Mouse (Mus musculus) T-helper 2 cell (primary cell): ENCODE results near the gene Dph6.
"Not testable (repeated sequence)": the region's sequence is repeated elsewhere in the genome, so short reads cannot be mapped to it uniquely, and the experiment has no call there.

Experiments
- in situ Hi-C: fragments of 300-600 bp; cut with MboI, MseI; formaldehyde crosslinking; loops from one replicate; pipeline ENCODE4 v1.15.1; 2025; ENCODE audit warnings: high pct_unique_total_duplicates

Gene Dph6

DNA sequence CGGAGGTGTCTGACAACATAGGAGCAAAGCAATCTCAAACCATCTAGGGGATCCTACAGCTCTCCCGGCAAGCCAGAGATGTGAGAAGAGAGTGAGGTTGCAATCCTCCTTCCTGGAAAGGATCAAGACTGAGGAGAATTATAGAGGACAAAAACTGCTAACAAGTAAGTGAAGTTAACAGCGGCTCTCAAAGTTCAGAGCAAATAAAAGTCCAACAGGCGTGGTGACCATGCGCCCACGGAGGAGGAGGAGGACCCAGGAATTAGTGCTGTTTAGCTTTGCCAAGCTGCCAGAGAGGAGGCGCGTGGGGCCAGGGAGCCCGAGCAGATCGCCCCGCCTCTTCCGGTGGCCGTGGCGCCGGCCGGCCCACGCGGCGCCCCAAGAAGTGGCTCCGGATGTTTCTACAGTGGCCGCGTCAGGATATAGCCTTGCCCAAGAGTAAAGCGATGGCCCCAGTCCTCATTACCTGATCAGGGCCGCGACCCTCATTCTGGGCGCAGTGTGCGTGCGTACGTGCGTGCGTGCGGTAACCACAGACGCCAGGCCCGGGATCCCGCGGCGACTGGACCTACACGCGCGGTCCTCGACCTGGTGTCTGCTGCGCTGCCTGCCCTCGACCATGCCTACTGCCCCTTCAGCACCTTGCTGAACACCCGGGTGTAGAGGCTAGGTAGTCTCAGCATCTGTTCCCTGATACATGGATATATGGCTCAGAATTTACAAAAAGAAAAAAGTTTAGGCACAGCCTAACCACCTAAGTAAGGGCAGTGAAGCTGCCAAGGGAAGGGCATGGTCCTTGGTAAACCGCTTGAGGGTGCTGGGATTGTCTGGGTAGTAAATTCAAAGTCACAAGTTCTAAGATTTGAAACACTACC, at the start of gene Dph6:
Gene Dph6 (minus strand): TSS at position 600 of the 875 bp plus-strand sequence.
- in situ Hi-C loops = loop anchor here (25.0 kb wide), 1 partner anchor 933 kb away; the partner anchor contains the start of gene BC052040

DNA sequence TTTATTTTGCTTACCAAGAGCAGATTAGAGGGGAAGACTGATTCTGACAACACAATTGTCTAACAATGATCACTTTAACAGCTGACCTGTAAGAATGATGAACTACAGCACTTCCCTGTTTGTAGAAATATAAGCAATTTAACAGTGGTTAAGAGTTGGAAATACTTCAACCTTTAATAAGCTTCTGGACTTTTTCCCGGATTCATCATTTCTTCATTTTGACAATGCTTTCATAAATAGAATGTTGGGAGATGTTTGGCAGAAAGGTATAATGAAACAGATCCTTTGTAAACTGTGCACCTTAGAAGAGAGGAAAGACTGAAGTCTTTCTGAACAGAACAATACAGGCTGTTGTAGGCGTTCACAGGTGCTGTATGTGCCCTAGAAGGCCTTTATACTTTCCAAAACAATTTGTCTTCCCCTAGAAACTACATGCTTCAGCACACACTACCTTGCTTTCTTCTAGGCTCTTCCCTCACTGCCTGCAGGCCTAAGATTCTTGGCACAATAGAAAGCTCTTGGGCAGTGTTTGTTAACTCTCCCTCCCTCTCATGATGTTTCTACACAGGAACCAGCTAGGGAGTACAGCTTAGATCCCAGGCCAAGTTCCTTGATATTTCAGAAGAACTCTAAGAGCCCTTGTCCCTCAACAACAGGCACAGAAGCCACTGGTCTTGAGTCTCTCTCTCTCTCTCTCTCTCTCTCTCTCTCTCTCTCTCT, 46.4 kb upstream of the Dph6 start:
- in situ Hi-C loops = no loop called here

DNA sequence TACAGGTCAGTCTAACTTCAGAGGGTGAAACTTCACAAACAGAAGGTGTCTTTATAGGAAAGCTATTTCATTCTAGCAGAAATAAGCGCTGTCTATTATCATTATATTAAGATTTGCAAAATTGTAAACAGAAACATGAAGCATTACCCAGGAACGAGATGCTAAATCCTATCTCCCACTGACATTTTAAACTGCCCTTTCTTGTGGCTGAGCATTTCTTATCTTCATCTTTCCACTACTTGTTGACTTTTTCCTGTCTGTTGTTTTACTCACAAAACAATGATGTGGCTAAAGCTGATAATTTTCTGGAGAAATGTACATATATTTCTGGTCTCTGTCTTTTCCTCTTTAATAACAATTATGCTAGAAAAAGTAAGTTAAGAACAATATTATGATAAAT, 36.8 kb upstream of the Dph6 start:
- in situ Hi-C loops = no loop called here

DNA sequence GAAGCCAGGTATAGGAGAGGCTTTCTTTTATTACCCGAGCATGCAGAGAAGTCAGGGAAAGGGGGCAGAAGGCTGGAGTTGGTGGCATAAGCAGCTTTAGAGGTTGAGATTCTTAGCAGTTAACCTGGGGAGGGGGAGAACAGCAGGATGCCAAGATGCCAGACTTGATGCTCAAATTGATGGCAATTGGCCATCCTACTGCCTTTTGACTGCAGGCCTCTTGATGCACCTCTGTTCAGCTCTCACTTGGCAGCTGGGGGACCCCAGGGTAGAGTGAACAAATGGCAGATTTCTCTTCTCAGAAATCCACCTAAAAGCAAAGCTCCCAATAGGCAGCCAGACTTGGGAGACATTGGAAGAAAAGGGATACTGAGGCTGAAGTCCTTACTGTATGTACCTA, 32.7 kb upstream of the Dph6 start:
- in situ Hi-C loops = loop anchor here (5.0 kb wide), 1 partner anchor 380 kb away; no protein-coding TSS in a partner anchor

DNA sequence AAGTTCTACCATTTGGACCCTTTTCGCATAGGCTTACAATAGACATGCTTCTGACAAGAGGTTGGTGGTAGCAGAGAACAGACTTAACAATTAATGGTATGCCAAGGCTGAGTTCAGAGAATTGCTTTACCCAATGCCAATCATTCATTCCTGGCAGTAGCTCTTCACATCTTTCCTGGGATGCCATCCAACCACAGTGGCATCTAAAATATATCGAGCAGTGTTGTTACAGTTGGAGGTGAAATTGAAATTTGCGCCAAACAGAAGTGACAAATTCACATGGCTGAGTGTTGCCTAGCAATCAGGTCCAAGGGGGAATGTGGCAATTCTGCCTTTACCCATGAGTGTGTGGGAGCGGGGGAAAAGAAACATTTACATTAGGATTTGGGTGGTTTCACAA, 32.3 kb upstream of the Dph6 start:
- in situ Hi-C loops = loop anchor here (5.0 kb wide), 1 partner anchor 380 kb away; no protein-coding TSS in a partner anchor

DNA sequence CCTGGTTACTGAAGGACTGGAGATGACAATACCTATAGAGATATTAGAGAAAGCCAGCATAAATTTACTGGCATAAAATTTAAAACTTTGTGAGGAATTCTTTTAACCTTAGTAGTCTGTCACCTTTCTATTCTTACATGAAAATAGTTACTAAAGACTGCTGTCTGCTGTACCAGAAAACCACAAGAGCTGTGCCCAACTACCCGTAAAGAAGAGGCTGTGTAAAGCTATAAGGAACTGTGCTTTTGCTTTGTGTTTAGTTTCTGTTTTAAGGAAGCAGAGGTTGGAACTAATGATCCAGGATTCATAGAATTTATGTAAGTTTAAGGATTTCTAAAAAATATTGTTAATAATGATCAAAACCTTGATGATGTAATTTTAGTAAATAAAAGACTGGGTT, 19.1 kb upstream of the Dph6 start:
- in situ Hi-C loops = loop anchor here (25.0 kb wide), 1 partner anchor 913 kb away; the partner anchor contains the start of gene BC052040

DNA sequence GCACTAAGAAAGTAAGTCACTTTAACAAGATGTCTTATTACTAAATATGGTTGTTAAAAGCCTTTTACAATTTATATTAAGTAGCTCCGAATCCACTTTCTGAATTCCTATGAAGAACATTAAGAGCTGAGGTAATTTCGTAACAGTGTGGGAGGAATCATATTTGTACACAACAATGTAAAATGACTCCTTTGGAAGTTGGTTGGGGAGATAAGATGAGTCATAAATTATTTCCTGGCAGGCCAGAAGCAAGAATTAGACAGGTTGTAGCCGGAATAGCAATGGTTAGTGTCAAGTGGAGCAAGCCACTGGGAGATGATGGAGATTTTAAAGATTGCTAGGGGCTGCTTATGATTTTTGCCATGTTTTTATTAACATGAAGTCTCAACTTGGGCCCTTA, 16.2 kb upstream of the Dph6 start:
- in situ Hi-C loops = loop anchor here (25.0 kb wide), 1 partner anchor 916 kb away; the partner anchor contains the start of gene BC052040

DNA sequence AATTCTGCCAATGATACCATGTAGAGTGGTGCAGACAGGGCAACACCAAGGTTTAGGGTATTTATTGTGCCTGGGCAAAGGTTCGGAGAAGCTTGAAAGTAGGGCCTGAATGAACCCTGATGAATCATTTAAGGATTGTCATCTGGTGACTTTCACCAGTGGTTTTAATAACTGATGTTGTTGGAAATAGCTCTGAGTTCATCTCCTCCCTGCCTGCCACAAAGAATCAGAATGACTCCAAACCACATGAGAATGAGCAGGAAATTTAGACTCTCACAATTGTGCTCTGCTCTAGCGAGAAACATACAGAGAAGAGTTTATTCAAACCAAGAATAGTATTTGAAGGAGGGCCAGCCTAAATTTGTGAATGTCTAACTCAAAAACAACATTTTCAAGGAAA, 4.2 kb upstream of the Dph6 start:
- in situ Hi-C loops = loop anchor here (25.0 kb wide), 1 partner anchor 928 kb away; the partner anchor contains the start of gene BC052040

DNA sequence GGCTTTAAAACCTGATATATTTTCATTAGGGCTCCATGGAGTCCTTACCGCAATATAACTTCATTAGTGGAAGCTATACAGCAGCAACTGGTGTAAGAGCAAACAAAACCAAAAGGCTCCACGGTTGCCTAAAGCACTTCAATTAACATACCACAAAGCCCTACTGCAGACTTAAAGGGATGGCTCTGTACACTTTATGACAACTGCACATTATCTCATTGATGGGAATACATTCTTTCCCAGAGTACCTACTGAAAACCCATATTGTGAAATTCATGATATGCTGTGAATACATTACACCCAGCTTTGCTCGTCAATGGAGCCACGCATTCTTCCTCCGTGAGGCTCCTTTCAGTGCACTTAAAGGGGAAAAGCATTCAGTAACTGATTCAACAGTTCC, 8.5 kb downstream of the Dph6 start:
- in situ Hi-C loops = no loop called here

DNA sequence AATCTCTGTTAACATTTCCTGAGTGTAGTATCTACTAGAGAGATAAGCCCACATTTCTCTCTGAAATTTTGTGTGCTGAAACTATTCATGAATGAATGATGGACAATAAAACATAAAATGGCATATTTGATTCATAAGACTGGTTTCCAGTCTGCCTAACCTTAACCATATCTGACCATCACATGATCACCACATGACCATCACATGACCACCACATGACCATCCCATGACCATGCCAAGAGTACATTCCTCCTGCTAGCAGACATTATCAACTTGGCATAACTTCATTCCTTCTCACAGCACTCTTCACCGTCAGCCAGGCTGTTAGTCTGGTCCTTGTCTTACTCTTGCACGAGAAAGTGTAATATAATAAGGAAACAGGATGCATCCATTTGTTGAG, 10.9 kb downstream of the Dph6 start:
- in situ Hi-C loops = no loop called here

DNA sequence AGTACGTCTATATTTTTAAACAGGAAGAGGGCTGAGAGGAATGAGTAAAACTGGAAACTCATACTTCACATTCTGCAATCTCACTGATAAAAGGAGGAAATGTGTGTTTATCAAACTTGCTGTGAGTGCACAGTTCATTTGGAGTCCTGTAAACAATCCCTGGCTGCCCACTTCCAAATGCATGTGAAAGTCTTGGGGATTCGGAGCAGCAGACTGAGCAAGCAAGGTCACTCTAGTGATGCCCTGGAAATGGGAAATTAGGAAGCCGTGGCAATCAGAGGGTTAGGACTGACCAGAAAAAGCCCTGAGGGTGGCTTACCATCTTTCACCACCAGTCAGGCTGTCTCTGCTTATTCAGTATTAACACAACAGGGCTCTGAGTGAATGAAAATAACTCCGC, 30.1 kb downstream of the Dph6 start:
- in situ Hi-C loops = no loop called here

DNA sequence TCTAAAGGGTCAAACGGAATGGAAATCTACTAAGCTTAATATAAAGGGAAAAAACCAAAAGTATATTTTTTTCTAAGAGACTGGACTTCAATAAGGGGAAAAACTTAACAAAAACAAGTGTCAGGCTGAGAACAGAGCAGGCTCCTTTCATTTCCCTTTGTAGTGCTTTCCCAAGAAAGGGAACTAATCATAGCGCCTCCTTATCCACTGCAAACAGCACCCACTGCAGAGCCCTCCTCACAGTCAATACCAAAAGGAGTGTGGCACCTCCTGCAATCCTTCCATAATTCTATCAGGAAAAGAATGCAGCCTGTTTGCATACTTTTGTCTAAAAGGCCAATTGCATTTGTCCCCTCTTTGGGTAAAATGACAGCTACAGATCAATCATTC, 32.2 kb downstream of the Dph6 start:
- in situ Hi-C loops = no loop called here

DNA sequence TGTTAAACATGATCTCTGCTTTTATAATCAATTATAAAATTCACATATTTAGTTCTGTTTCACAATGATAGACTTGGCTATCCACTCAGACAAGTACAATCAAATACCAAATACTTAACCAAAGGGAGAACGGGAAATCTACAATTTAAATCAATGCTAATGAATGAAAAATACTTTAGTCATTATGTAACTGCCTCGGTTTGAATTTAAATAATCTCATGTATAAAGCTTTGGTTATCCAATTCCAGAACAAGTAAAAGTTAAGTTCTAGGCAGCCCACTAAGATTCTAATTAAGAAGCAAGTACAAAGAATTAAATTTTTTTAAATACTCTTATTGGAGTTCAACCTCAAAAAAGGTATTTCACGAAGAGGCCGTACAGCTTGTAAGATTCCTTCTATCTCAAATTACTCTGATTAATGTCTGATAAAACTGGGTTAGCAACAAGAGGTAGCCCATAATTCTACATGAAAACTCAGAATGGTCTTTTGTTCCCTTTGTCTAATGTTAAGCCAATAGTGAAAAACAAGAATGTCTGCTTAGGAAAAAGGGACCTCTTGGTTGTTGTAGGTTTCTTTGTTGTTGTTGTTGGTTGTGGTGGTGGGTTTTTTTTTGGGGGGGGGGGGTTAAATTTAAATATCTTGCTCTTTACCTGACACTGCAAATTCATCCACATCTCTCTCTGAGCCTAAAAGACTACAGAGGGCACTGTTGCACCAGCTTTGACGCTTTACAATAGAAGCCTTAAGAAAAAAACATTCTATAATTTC, 32.8 kb downstream of the Dph6 start:
- in situ Hi-C loops = no loop called here

DNA sequence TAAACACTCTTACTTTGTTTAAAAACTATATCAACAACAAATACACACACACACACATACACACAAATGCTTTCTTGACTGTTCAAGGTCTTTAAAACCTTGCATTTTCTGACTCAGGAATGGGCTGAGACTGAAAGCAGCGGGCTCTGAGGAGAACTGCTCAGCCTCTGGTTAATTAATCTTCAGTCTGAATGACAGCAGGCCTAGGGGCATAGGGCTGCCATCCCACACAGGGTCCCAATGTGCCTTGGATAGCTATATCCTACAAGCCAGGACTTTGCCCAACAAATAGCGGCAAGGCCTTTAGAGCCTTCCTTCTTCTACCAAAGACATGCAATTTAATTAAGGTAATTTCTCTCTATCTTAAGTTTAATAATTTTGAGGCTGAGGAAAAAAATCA, 43.2 kb downstream of the Dph6 start:
- in situ Hi-C loops = no loop called here

DNA sequence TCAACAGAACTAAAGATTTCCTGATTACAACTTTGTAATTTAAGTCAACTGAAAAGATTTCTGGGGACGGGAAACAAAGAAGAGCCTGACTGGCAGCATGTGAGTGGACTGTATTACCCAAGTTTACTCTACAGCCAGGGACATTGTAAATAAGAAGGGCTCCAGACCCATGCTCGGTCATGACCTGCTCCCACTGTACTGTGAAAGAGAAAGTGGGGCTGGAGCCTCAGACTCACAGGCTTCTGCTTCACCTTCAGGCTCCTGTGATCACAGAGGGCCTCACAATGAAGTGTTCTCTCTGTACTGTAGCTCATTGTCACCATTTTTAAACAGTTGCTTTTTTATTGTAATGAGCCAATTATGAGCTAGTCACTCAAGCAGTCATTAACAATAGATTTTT, 44.7 kb downstream of the Dph6 start:
- in situ Hi-C loops = no loop called here

DNA sequence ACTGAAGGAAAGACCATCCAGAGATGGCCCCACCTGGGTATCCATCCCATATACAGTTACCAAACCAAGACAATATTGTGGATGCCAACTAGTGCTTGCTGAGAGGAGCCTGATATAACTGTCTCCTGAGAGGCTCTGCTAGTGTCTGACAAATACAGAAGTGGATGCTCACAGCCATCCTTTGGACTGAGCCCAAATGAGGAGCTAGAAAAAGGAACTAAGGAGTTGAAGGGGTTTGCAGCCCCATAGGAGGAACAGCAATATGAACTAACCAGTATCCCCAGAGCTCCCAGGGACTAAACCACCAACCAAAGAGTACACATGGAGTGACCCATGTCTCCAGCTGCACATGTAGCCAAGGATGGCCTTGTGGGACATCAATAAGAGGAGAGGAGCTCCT, 49.6 kb downstream of the Dph6 start:
- in situ Hi-C loops = not testable (repeated sequence)

DNA sequence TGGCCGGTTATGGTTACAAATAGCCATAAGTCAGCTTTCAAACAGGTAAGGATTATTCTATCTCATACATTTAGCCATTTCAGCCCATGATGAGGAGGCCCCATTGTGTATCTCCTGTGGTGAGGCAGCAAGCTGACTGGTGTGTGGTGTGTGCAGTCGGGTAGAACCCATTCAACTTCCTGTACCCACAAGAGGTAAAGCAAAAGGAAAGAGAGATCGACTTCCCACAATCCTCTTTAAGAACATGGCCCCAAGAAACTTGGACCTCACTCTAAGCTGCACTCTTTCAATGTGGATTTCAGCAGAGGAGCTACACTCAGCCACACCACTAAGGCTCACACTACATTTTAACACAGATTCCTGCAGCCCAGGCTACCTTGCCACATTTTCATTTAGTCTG, 53.6 kb downstream of the Dph6 start:
- in situ Hi-C loops = no loop called here

DNA sequence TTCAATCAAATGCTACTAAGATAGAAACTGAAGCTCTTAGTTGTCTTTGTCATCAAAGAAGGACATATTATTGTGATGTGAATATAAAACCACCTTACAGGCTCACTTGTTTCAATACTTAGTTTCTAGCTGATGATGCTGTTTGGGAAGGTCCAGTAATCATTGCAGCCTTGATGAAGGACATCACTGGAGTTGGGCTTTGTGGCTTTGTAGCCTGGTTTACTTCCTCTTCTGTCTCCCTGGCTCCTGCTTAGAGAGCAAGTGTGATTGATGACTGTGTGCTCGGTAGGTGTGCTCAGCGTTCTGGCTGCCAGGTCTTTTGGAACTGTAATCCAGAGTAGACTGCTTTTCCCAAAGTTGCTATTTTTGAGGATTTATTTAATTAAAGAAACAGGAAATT, 55.0 kb downstream of the Dph6 start:
- in situ Hi-C loops = no loop called here

DNA sequence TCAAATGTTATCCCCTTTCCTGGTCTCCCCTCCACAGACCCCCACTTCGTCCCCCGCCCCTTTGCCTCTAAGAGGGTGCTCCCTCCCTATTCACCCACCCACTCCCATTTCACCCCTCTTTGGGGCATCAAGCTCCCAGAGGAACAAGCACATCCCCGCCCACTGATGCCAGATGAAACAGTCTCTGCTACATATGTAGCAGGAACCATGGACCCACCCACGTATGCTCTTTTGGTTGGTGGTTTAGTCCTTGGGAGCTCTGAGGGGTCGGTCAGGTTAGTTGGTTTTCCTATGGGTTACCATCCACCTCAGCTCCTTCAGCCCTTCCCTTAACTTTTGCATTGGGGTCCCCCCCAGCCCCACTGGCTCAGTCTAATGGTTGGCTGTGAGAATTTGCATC, 61.4 kb downstream of the Dph6 start:
- in situ Hi-C loops = no loop called here

DNA sequence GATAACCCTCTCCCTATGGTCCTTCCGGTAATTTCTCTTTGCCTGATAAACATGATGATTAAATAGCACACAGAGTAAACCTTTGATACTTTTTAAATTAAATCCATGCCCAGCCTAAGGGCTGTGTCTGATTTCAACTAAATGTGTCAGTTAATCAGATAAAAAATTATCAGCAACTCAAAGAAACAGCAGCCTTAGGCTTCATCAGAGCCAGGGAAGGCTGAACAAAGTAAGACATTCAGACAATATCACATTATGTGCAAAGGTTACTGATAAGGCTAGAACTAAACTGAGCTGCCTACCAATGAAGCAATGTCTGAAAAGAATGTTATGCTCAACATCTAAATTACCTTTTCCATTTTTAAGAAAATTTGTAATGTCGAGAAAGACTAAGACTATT, 74.0 kb downstream of the Dph6 start:
- in situ Hi-C loops = no loop called here

DNA sequence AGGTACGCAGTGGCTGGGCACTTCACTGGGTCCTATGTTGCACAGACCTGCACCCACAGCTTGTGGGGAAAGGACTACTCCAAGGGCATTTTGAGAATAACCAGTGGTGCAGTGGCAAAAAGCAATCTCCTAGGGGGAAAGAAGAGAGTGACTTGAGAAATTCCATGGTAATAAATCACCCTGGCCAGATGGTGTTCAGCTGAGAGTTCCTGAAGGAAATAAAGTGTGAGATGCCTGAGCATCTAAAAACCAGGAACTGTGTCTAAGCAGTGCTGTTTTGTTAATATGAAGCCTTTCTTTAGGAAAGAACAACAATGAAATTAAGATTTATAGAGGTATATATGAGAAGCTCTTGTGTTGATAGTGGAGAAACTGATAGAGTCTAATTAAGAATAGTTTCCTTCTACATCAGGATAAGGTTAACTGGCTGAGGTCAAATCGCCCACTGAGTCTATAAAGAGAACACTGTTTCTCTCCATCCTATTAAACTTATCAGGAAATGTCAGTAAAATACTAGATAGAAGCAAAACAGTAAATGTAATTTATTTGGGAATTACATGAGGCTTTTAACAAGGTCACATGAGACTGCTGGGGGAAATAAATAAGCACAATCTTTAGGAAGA, 111.7 kb downstream of the Dph6 start:
- in situ Hi-C loops = no loop called here
